Mouse (Mus musculus) midbrain, embryonic 14.5 days (tissue): ENCODE results near the gene Cotl1. TPM values are rescaled to one million over a fixed set of nuclear protein-coding genes. Genes with fewer than 3 reads are reported as not detected.

Experiments used
- ATAC-seq: fragments of 200-750 bp; cut with Nextera tagmentation; 2 replicates; pipeline ENCODE4 v1.8.0; 2017; ENCODE audit warnings: moderate number of reproducible peaks, moderate library complexity; ENCODE audit not compliant: low FRiP score, low TSS enrichment
- DNase-seq: peaks from one replicate; pipeline ENCODE4 v3.0.0-alpha.2; 2015
- H3K27ac ChIP-seq: fragments of 300-500 bp; sonication (generic); replicated peaks from 2 replicates; pipeline ENCODE4 v1.5.1; 2014; ENCODE audit warnings: mild to moderate bottlenecking, low read depth, low read length, moderate library complexity
- H3K27me3 ChIP-seq: fragments of 300-500 bp; sonication (generic); 2 replicates; pipeline ENCODE4 v1.6.1; 2014; ENCODE audit warnings: low read length, control low read depth, mixed read lengths; ENCODE audit not compliant: control insufficient read depth, insufficient read depth
- H3K36me3 ChIP-seq: fragments of 300-500 bp; sonication (generic); 2 replicates; pipeline ENCODE4 v1.6.1; 2014; ENCODE audit warnings: low read length, control low read depth; ENCODE audit not compliant: control insufficient read depth, insufficient read depth
- H3K4me1 ChIP-seq: fragments of 300-500 bp; sonication (generic); 2 replicates; pipeline ENCODE4 v1.6.1; 2014; ENCODE audit warnings: mild to moderate bottlenecking, antibody characterized with exemption, low read length, control low read depth; ENCODE audit not compliant: control insufficient read depth, insufficient read depth
- H3K4me2 ChIP-seq: fragments of 300-500 bp; sonication (generic); 2 replicates; pipeline ENCODE4 v1.6.1; 2014; ENCODE audit warnings: mild to moderate bottlenecking, low read length, moderate library complexity
- H3K4me3 ChIP-seq: fragments of 300-500 bp; sonication (generic); replicated peaks from 2 replicates; pipeline ENCODE4 v1.5.1; 2014; ENCODE audit warnings: low read depth, low read length
- H3K9ac ChIP-seq: fragments of 300-500 bp; sonication (generic); replicated peaks from 2 replicates; pipeline ENCODE4 v1.6.1; 2014; ENCODE audit warnings: mild to moderate bottlenecking, low read length, moderate library complexity
- H3K9me3 ChIP-seq: fragments of 300-500 bp; sonication (generic); 2 replicates; pipeline ENCODE4 v1.6.1; 2016; ENCODE audit warnings: low read length, control low read depth, mixed read lengths; ENCODE audit not compliant: control insufficient read depth
- WGBS: fragments of 180-500 bp; shearing (Covaris S2); extraction: QIAGEN DNeasy Blood & Tissue Kit; methylation state at CpG from one replicate; pipeline ENCODE4 v1.1.7; 2014; 5-methylcytosine and 5-hydroxymethylcytosine counted together
- polyA plus RNA-seq: library from polyadenylated mRNA; unstranded; fragments of >200 nt; fragmentation: Nextera tagmentation; extraction: Ambion mirVana; gene quantifications from 2 replicates; pipeline ENCODE4 v1.2.1, GENCODE M21; 2014

Cotl1 gene
- polyA plus RNA-seq, 1 experiment from 2014 or later, result 291 TPM

GRCm38 (mm10) chr8:119829420-119829819 lies 10.9 kb downstream of the Cotl1 start:
- Histone ChIP-seq H3K27me3 (no peaks in the 10 kb centered on the region), H3K9me3 (no peaks in the 10 kb centered on the region), H3K27ac (no peak overlapping the region), H3K4me1 (peaks cover 48% of the 10 kb centered on the region), H3K4me2 (no peak overlapping the region), H3K4me3 (no peak overlapping the region), H3K9ac (no peak overlapping the region), H3K36me3 (0 out of 2 replicates have a peak, but pooled peaks cover 4% of the 10 kb centered on the region)
- DNase-seq, result no peak
- ATAC-seq, result no peak
- 77% methylated on average over 13 of the region's 13 CpGs for WGBS

- H3K4me3 ChIP-seq, result no peak overlapping the region
- H3K4me1 ChIP-seq, result peaks cover 48% of the 10 kb centered on the region
- DNase-seq, result no peak
- no peaks in the 10 kb centered on the region for H3K36me3 ChIP-seq
- ATAC-seq, result no peak
- whole genome bisulfite sequencing, result 59% methylated on average over 10 of the region's 10 CpGs
- no peak overlapping the region for H3K9ac ChIP-seq
- H3K27me3 ChIP-seq, result no peaks in the 10 kb centered on the region
- no peak overlapping the region for H3K4me2 ChIP-seq
- H3K9me3 ChIP-seq, result no peaks in the 10 kb centered on the region
- no peak overlapping the region for H3K27ac ChIP-seq
Measured at GRCm38 (mm10) chr8:119829015-119829414, 11.3 kb downstream of the Cotl1 start.

GRCm38 (mm10) chr8:119827721-119828153 lies 12.6 kb downstream of the Cotl1 start:
- 33% methylated on average over 4 of the region's 4 CpGs for WGBS
- Histone ChIP-seq H3K4me3 (no peak overlapping the region), H3K4me2 (no peak overlapping the region), H3K27ac (0 out of 2 replicates have a peak overlapping the region, but pooled peaks have one; percentile 1), H3K9me3 (no peaks in the 10 kb centered on the region), H3K27me3 (no peaks in the 10 kb centered on the region), H3K4me1 (peaks cover 42% of the 10 kb centered on the region), H3K9ac (no peak overlapping the region), H3K36me3 (0 out of 2 replicates have a peak, but pooled peaks cover under 1% of the 10 kb centered on the region)
- DNase-seq (no peak), ATAC-seq (no peak)

- H3K4me1 ChIP-seq, result peaks cover 34% of the 10 kb centered on the region
- H3K4me3 ChIP-seq, result no peak overlapping the region
- 81% methylated on average over 5 of the region's 5 CpGs for WGBS
- no peak overlapping the region for H3K27ac ChIP-seq
- no peaks in the 10 kb centered on the region for H3K9me3 ChIP-seq
- H3K36me3 ChIP-seq, result 0 out of 2 replicates have a peak, but pooled peaks cover 7% of the 10 kb centered on the region
- ATAC-seq, result no peak
- DNase-seq, result no peak
- no peak overlapping the region for H3K4me2 ChIP-seq
- no peak overlapping the region for H3K9ac ChIP-seq
- no peaks in the 10 kb centered on the region for H3K27me3 ChIP-seq
Measured at GRCm38 (mm10) chr8:119826982-119827381, 13.4 kb downstream of the Cotl1 start.

- Histone ChIP-seq H3K36me3 (peaks cover 10% of the 10 kb centered on the region; the same call in 1 of the 2 replicates), H3K4me1 (peaks cover 26% of the 10 kb centered on the region), H3K27ac (no peak overlapping the region), H3K9me3 (no peaks in the 10 kb centered on the region), H3K4me2 (no peak overlapping the region), H3K27me3 (no peaks in the 10 kb centered on the region), H3K9ac (no peak overlapping the region), H3K4me3 (no peak overlapping the region)
- ATAC-seq, result no peak
- 92% methylated on average over 19 of the region's 19 CpGs for WGBS
- DNase-seq, result no peak
Measured at GRCm38 (mm10) chr8:119825950-119826730, 14.2 kb downstream of the Cotl1 start.

- Histone ChIP-seq H3K4me3 (no peak overlapping the region), H3K9me3 (no peaks in the 10 kb centered on the region), H3K4me1 (peaks cover 14% of the 10 kb centered on the region), H3K36me3 (peaks cover 18% of the 10 kb centered on the region; the same call in 1 of the 2 replicates), H3K27ac (no peak overlapping the region), H3K27me3 (no peaks in the 10 kb centered on the region), H3K4me2 (no peak overlapping the region), H3K9ac (no peak overlapping the region)
- ATAC-seq (no peak), DNase-seq (no peak)
- WGBS, result 82% methylated on average over 11 of the region's 11 CpGs
Measured at GRCm38 (mm10) chr8:119824809-119825273, 15.5 kb downstream of the Cotl1 start.

- no peak overlapping the region for H3K27ac ChIP-seq
- H3K4me1 ChIP-seq, result peaks cover 13% of the 10 kb centered on the region
- H3K36me3 ChIP-seq, result peaks cover 21% of the 10 kb centered on the region; the same call in 1 of the 2 replicates
- H3K9ac ChIP-seq, result no peak overlapping the region
- H3K4me3 ChIP-seq, result no peak overlapping the region
- WGBS, result 36% methylated on average over 4 of the region's 4 CpGs
- H3K4me2 ChIP-seq, result no peak overlapping the region
- DNase-seq (no peak), ATAC-seq (no peak)
- H3K9me3 ChIP-seq, result no peaks in the 10 kb centered on the region
- H3K27me3 ChIP-seq, result no peaks in the 10 kb centered on the region
Measured at GRCm38 (mm10) chr8:119824100-119824499, 16.2 kb downstream of the Cotl1 start.

GRCm38 (mm10) chr8:119823278-119823677 lies 17.1 kb downstream of the Cotl1 start:
- Histone ChIP-seq H3K9ac (no peak overlapping the region), H3K4me1 (peaks cover 5% of the 10 kb centered on the region), H3K36me3 (peaks cover 22% of the 10 kb centered on the region), H3K27me3 (no peaks in the 10 kb centered on the region), H3K4me3 (no peak overlapping the region), H3K9me3 (no peaks in the 10 kb centered on the region), H3K27ac (no peak overlapping the region), H3K4me2 (no peak overlapping the region)
- ATAC-seq (no peak), DNase-seq (no peak)
- 93% methylated on average over 9 of the region's 9 CpGs for WGBS

- Histone ChIP-seq H3K4me1 (no peaks in the 10 kb centered on the region), H3K4me3 (no peak overlapping the region), H3K4me2 (no peak overlapping the region), H3K9ac (no peak overlapping the region), H3K27me3 (no peaks in the 10 kb centered on the region), H3K9me3 (no peaks in the 10 kb centered on the region), H3K27ac (no peak overlapping the region), H3K36me3 (peaks cover 25% of the 10 kb centered on the region)
- WGBS, result 98% methylated on average over 6 of the region's 6 CpGs
- DNase-seq (no peak), ATAC-seq (no peak)
Measured at GRCm38 (mm10) chr8:119821691-119822090, 18.7 kb downstream of the Cotl1 start.
